Mouse (Mus musculus) neural tube, embryonic 11.5 days (tissue): ENCODE results near the gene Igf2r. TPM values are rescaled to one million over a fixed set of nuclear protein-coding genes. Genes with fewer than 3 reads are reported as not detected.

Source experiments
- ATAC-seq: fragments of 200-750 bp; cut with Nextera tagmentation; 2 replicates; pipeline ENCODE4 v1.8.0; 2017; ENCODE audit warnings: moderate number of reproducible peaks, mild to moderate bottlenecking, moderate TSS enrichment, moderate library complexity; ENCODE audit not compliant: insufficient read depth, low FRiP score, low TSS enrichment
- DNase-seq: peaks from one replicate; pipeline ENCODE4 v3.0.0-alpha.2; 2015; ENCODE audit warnings: low spot score
- H3K27ac ChIP-seq: fragments of 300-500 bp; sonication (generic); 2 replicates; pipeline ENCODE4 v1.5.1; 2014; ENCODE audit warnings: low read depth, mild to moderate bottlenecking, low read length
- H3K27me3 ChIP-seq: fragments of 300-500 bp; sonication (generic); 2 replicates; pipeline ENCODE4 v1.6.1; 2014; ENCODE audit warnings: mild to moderate bottlenecking, low read length, mixed read lengths; ENCODE audit not compliant: control insufficient read depth, insufficient read depth
- H3K36me3 ChIP-seq: fragments of 300-500 bp; sonication (generic); 2 replicates; pipeline ENCODE4 v1.6.1; 2014; ENCODE audit warnings: mild to moderate bottlenecking, low read length, moderate library complexity, mixed read lengths; ENCODE audit not compliant: control insufficient read depth, insufficient read depth
- H3K4me1 ChIP-seq: fragments of 300-500 bp; sonication (generic); 2 replicates; pipeline ENCODE4 v1.6.1; 2014; ENCODE audit warnings: low read length, mixed read lengths; ENCODE audit not compliant: control insufficient read depth, insufficient read depth
- H3K4me2 ChIP-seq: fragments of 300-500 bp; sonication (generic); 2 replicates; pipeline ENCODE4 v1.6.1; 2014; ENCODE audit warnings: low read depth, mild to moderate bottlenecking, moderate library complexity
- H3K4me3 ChIP-seq: fragments of 300-500 bp; sonication (generic); 2 replicates; pipeline ENCODE4 v1.5.1; 2014; ENCODE audit warnings: low read depth, low read length
- H3K9ac ChIP-seq: fragments of 300-500 bp; sonication (generic); 2 replicates; pipeline ENCODE4 v1.6.1; 2014; ENCODE audit warnings: mild to moderate bottlenecking, low read length
- H3K9me3 ChIP-seq: fragments of 300-500 bp; sonication (generic); 2 replicates; pipeline ENCODE4 v1.6.1; 2016; ENCODE audit warnings: low read length; ENCODE audit not compliant: control insufficient read depth
- WGBS: fragments of 180-500 bp; shearing (Covaris S2); extraction: QIAGEN DNeasy Blood & Tissue Kit; methylation state at CpG from one replicate; pipeline ENCODE4 v1.1.7; 2014; 5-methylcytosine and 5-hydroxymethylcytosine counted together
- polyA plus RNA-seq: library from polyadenylated mRNA; unstranded; fragments of >200 nt; fragmentation: Nextera tagmentation; extraction: Ambion mirVana; gene quantifications from 2 replicates; pipeline ENCODE4 v1.2.1, GENCODE M21; 2014

Gene Igf2r
- polyA plus RNA-seq, 1 experiment from 2014 or later = 24.1 TPM

DNA sequence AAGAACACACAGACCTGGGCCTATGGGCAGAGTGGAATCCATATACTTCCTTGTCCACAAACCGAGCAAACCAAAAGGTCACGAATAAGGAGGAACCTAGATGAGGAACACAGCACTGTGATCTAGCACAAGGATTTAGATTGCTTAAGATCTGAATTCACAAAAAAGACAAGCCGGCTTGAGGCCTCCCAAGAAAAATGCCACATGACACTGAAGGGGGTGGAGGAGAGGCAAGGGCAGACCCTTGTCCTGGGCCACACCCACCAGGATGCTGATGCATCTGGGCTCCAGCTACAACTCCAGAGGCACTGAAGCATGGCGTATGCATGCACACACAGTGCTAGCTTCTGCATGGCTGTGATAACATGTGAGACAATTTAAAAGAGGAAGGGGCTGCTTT, 14.3 kb downstream of the Igf2r start:
- ATAC-seq (no peak), DNase-seq (no peak)
- peaks cover 4% of the 10 kb centered on the region; the same call in 1 of the 2 replicates for H3K4me1 ChIP-seq
- H3K27ac ChIP-seq = no peak overlapping the region
- WGBS = 86% methylated on average over 4 of the region's 4 CpGs
- no peak overlapping the region for H3K9ac ChIP-seq
- H3K4me3 ChIP-seq = no peak overlapping the region
- H3K36me3 ChIP-seq = 0 out of 2 replicates have a peak, but pooled peaks cover 2% of the 10 kb centered on the region
- H3K27me3 ChIP-seq = no peaks in the 10 kb centered on the region
- no peak overlapping the region for H3K4me2 ChIP-seq
- no peaks in the 10 kb centered on the region for H3K9me3 ChIP-seq

DNA sequence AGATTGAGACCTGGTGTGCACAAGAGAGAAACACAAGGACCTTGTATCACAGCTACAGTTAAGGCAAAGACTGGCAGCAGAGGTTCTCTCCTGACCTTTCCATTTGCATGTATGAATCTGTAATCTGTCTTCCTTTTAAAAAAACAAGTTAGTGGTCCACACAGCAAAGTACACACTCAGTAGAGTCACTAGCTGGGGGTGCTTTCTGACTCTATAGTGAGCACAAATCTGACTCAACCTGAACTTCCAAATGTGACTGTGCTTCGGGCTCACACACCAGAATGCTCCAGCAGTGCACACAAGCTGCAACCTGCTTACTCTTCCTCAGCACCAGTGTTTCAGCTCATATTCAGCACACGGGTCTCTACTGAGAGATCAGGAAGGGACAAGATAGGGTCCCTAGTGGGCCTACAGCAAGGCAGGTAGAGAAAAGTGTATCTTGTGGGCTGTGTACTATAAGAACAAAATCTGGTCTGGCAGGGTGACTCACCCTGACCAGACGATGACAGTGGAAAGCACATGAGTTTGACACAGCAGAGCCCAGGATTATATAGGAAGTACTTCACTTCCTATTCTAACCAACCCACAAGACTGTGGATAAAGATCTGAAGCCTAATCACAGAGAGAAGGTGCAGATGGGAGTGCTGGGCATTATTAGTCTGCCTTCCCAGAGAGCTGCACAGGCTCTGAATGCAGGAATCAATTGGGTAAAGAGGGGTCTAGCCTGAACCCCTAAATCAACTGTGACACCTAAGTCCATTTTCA, 15.0 kb downstream of the Igf2r start:
- no peak overlapping the region for H3K9ac ChIP-seq
- 0 out of 2 replicates have a peak, but pooled peaks cover 2% of the 10 kb centered on the region for H3K36me3 ChIP-seq
- DNase-seq (no peak), ATAC-seq (no peak)
- H3K4me3 ChIP-seq = no peak overlapping the region
- H3K27ac ChIP-seq = no peak overlapping the region
- WGBS = 85% methylated on average over 3 of the region's 3 CpGs
- no peaks in the 10 kb centered on the region for H3K27me3 ChIP-seq
- peaks cover 9% of the 10 kb centered on the region; the same call in 1 of the 2 replicates for H3K4me1 ChIP-seq
- no peak overlapping the region for H3K4me2 ChIP-seq
- no peaks in the 10 kb centered on the region for H3K9me3 ChIP-seq

DNA sequence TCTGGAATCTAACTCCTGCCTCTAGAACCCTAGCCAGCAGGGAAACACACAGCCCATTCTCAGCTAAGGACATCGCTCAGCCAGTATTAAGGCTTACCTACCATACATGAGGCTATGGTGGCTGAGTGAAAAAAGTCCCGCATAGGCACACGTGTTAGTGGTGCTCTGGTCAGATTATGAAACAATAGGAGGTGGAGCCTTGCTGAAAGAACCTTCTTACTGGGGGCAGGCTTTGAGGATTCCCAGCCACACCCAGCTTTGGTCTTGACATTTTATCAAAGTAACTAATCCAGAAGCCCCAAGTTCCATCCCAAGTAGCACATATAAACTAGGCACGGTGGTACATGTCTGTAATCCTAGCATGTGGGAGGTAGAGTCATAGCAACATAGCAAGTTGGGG, 16.4 kb downstream of the Igf2r start:
- H3K4me1 ChIP-seq = peaks cover 11% of the 10 kb centered on the region; the same call in 1 of the 2 replicates
- H3K9me3 ChIP-seq = no peaks in the 10 kb centered on the region
- WGBS = 80% methylated on average over 4 of the region's 4 CpGs
- no peak for ATAC-seq
- no peaks in the 10 kb centered on the region for H3K27me3 ChIP-seq
- H3K27ac ChIP-seq = no peak overlapping the region
- no peak overlapping the region for H3K9ac ChIP-seq
- H3K36me3 ChIP-seq = 0 out of 2 replicates have a peak, but pooled peaks cover 2% of the 10 kb centered on the region
- H3K4me3 ChIP-seq = no peak overlapping the region
- H3K4me2 ChIP-seq = no peak overlapping the region
- DNase-seq = no peak

DNA sequence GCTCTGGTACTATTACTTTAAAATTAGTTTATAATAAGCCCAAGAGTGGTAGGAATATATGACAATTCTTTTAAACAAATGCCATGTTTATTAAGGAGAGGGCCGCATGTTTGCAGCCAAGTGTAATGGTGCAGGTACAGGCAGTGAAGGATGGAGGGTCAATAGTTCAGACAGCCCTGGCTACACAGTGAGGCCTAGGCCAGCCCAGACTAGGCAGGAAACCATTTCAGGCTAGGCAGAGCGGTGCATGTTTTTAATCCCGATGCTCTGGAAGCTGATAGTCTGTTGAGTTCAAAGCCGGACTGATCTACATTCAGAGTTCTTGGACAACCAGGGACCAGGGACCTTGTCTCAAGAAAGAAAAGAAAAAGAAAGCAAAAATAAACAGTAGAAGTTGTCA, 17.8 kb downstream of the Igf2r start:
- Histone ChIP-seq H3K27me3 (no peaks in the 10 kb centered on the region), H3K9ac (no peak overlapping the region), H3K9me3 (no peaks in the 10 kb centered on the region), H3K27ac (no peak overlapping the region), H3K4me3 (no peak overlapping the region), H3K36me3 (no peaks in the 10 kb centered on the region; the same call in 1 of the 2 replicates), H3K4me2 (no peak overlapping the region), H3K4me1 (peaks cover 11% of the 10 kb centered on the region; the same call in 1 of the 2 replicates)
- ATAC-seq (no peak), DNase-seq (no peak)
- whole genome bisulfite sequencing = 57% methylated on average over 4 of the region's 4 CpGs

DNA sequence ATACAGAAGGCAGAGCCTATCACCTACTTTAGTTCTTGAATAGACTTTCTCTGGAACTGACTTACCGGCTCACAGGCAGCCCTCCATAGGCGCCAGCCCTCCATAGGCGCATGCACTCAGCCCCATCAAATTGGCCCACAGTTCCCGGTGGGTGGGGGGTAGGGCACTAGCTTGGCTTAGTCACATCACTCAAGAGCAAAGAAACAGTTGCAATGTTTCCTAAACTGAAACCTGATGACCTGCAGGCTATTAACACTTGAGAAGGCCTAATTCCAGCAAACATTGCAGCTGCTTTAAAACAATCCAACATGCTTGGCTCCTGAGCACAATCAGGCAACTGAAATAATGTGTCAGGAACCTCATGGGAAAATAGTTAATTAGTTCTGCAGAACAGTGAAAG, 18.2 kb downstream of the Igf2r start:
- H3K27ac ChIP-seq = no peak overlapping the region
- WGBS = 30% methylated on average over 4 of the region's 4 CpGs
- no peak for ATAC-seq
- no peak for DNase-seq
- H3K9ac ChIP-seq = no peak overlapping the region
- no peak overlapping the region for H3K4me3 ChIP-seq
- H3K27me3 ChIP-seq = no peaks in the 10 kb centered on the region
- H3K36me3 ChIP-seq = no peaks in the 10 kb centered on the region; the same call in 1 of the 2 replicates
- H3K9me3 ChIP-seq = no peaks in the 10 kb centered on the region
- H3K4me2 ChIP-seq = no peak overlapping the region
- H3K4me1 ChIP-seq = peaks cover 11% of the 10 kb centered on the region; the same call in 1 of the 2 replicates

DNA sequence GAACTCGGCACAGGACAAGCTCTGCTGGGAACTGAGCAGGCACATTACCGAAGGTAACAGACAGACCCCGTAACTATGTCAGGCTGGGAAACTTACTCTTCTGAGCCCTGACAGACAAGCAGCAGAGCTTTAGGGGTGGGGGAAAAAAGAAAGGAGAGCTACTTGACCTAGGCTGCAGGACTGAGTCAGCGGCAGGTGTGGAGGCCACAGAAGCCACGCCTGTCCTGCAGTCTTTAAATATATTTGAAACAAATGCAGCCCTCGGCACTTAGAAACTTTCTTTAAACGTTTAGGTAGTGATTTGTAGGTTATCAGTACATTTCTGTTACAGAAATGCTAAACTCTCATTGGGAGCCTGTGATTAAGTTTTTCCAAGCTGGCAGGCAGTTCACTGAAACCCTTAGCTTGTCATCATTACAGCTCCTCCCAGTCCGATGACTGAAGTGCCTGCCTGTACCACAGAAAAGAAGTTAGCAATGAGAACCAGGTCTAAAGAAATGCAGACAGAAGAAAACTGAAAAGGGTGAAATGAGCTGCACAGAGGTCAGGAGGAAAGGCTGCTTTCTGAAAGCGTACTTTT, 18.8 kb downstream of the Igf2r start:
- Histone ChIP-seq H3K9me3 (no peaks in the 10 kb centered on the region), H3K36me3 (no peaks in the 10 kb centered on the region; the same call in 1 of the 2 replicates), H3K4me3 (no peak overlapping the region), H3K4me1 (peaks cover 11% of the 10 kb centered on the region; the same call in 1 of the 2 replicates), H3K9ac (no peak overlapping the region), H3K4me2 (no peak overlapping the region), H3K27ac (no peak overlapping the region), H3K27me3 (no peaks in the 10 kb centered on the region)
- WGBS = 57% methylated on average over 9 of the region's 9 CpGs
- ATAC-seq (no peak), DNase-seq (no peak)

DNA sequence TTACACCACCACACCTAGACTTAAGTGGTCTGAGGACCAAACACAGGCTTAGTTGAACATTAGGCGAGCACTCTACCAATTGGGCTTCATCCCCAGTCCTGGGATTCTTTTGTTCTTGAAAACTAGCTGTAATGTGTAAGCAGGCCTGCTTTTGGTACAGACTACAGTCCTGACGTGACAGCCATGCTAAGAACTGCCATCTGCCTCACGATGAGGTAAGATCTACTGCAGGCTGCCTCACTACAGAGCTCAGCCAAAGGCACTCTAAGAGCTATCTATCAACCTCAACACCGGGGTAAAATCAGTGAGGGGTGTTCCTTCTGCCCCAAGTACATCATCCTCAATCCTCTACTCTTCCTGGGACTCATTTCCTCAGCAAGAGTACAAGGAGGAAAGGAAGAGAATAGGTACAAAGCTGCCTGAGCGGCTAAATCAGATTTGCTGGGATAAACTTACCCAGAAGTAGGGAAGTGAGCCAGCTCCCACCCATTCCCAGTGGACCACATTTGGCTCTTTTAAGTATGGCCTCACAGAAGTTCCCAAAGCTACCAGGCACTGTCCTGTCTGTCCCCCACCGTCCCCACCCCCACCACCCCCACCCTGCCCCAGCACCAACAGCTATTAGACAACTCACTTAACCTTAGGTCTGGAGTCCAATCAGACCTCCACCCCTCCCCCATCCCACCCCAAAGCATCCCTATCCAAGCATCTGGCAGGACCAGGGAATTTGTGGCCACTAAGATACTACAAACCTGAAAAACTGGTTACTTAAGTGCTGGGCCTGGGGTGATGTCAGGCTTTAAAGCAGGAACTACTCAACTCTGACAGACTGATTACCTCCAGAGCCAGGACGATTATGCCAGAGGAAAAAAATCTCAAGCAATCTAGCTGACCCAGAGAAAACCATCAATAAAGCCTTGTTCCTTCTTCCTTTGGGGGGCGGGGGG, 19.8 kb downstream of the Igf2r start:
- Histone ChIP-seq H3K27me3 (no peaks in the 10 kb centered on the region), H3K27ac (no peak overlapping the region), H3K9me3 (no peaks in the 10 kb centered on the region), H3K4me3 (no peak overlapping the region), H3K4me1 (peaks cover 11% of the 10 kb centered on the region; the same call in 1 of the 2 replicates), H3K4me2 (no peak overlapping the region), H3K36me3 (no peaks in the 10 kb centered on the region; the same call in 1 of the 2 replicates), H3K9ac (no peak overlapping the region)
- WGBS = 42% methylated on average over 8 of the region's 8 CpGs
- DNase-seq = no peak
- no peak for ATAC-seq

DNA sequence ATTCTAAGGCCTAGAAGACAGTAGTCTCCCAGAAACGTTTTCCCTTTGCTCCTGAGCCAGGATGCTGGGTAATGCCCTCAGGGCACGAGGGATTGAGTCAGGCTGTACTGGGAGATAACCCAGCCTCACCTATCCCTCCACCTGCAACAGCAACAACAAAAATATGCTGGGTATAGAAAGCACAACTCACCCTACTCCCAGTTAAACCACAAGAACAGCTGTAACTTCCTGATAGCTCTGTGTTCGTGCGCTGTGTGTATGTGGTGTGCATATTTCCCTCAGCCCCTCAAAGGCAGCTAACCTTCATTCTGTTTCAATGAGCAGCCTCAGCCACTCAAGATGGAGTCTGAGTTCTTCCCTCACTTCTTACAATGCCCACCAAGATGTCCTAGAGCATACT, 23.7 kb downstream of the Igf2r start:
- H3K4me2 ChIP-seq = no peak overlapping the region
- 82% methylated on average over 4 of the region's 4 CpGs for WGBS
- H3K27me3 ChIP-seq = no peaks in the 10 kb centered on the region
- no peak overlapping the region for H3K4me3 ChIP-seq
- peaks cover 7% of the 10 kb centered on the region for H3K36me3 ChIP-seq
- no peak overlapping the region for H3K27ac ChIP-seq
- no peak overlapping the region for H3K9ac ChIP-seq
- no peak for ATAC-seq
- H3K9me3 ChIP-seq = peaks cover 8% of the 10 kb centered on the region; the same call in 1 of the 2 replicates
- no peak for DNase-seq
- H3K4me1 ChIP-seq = peaks cover 7% of the 10 kb centered on the region; the same call in 1 of the 2 replicates
